In genomic region chr2:181568272-181569008, GRCm38 (mm10) we compare ENCODE assay signal across 7 mouse cellular contexts. TPM values are rescaled to one million over a fixed set of nuclear protein-coding genes. Genes with fewer than 3 reads are reported as not detected.
A peak's percentile ranks its signal among the peaks of the same experiment; 100 is the strongest.
DNase-seq lines count a peak whose midpoint lies in the region; ATAC-seq and TF ChIP-seq lines count a peak whose summit lies in the region.

No protein-coding gene starts in this region.

- ATAC-seq in kidney, postnatal 0 days (replicated peaks; ENCODE audit: low FRiP score, low read depth) = no peak; the same call in 1 of the 2 replicates
- no peak for ATAC-seq in kidney, embryonic 15.5 days (replicated peaks; ENCODE audit: low FRiP score)

- no peak overlapping the region for H3K4me2 ChIP-seq in kidney, postnatal 0 days (ENCODE audit: low read length)
- H3K4me2 ChIP-seq in kidney, embryonic 15.5 days = no peak overlapping the region

- peak; percentile 69 for DNase-seq in kidney, postnatal 0 days (ENCODE audit: low spot score)
- peak; percentile 68 for DNase-seq in MN1 (ENCODE audit: low spot score)
- peak; percentile 72 for DNase-seq in embryo, embryonic 10.5 days (ENCODE audit: low spot score)
- peak; percentile 81 for DNase-seq in kidney, postnatal 10 days
- peak; percentile 50 for DNase-seq in mesoderm, embryonic 11.5 days (ENCODE audit: low read depth, low spot score)
- DNase-seq in layer of hippocampus, adult 9-10 months (ENCODE audit: low spot score) = no peak

- H3K36me3 ChIP-seq in kidney, postnatal 0 days (ENCODE audit: insufficient read depth, low read length) = peaks cover 8% of the 10 kb centered on the region; the same call in 1 of the 2 replicates
- peaks cover 15% of the 10 kb centered on the region for H3K36me3 ChIP-seq in kidney, embryonic 15.5 days

- no peak overlapping the region for H3K4me3 ChIP-seq in kidney, postnatal 0 days (replicated peaks; ENCODE audit: low read depth, low read length)
- H3K4me3 ChIP-seq in kidney, embryonic 15.5 days (replicated peaks) = no peak overlapping the region

- no peaks in the 10 kb centered on the region for H3K4me1 ChIP-seq in kidney, postnatal 0 days (replicated peaks; ENCODE audit: insufficient read depth, low read length)
- no peaks in the 10 kb centered on the region for H3K4me1 ChIP-seq in kidney, embryonic 15.5 days

- WGBS in kidney, postnatal 0 days = 77% methylated on average over 7 of the region's 7 CpGs
- WGBS in kidney, embryonic 15.5 days = 82% methylated on average over 7 of the region's 7 CpGs

- no peaks in the 10 kb centered on the region for H3K27me3 ChIP-seq in kidney, postnatal 0 days (ENCODE audit: insufficient read depth, low read length)
- no peaks in the 10 kb centered on the region for H3K27me3 ChIP-seq in kidney, embryonic 15.5 days

- 0 out of 2 replicates have a peak, but pooled peaks cover 2% of the 10 kb centered on the region for H3K9me3 ChIP-seq in kidney, postnatal 0 days (replicated peaks; ENCODE audit: low read length)
- no peaks in the 10 kb centered on the region; the same call in 1 of the 2 replicates for H3K9me3 ChIP-seq in kidney, embryonic 15.5 days (replicated peaks)

- no peak overlapping the region for H3K27ac ChIP-seq in kidney, postnatal 0 days
- H3K27ac ChIP-seq in kidney, embryonic 15.5 days = no peak overlapping the region

- peak; percentile 76 for TF ChIP-seq CTCF in kidney, postnatal 0 days (IDR thresholded peaks at IDR 0.05; ENCODE audit: low read depth)

- no peak overlapping the region for H3K9ac ChIP-seq in kidney, postnatal 0 days (ENCODE audit: low read depth, low read length)
- no peak overlapping the region for H3K9ac ChIP-seq in kidney, embryonic 15.5 days

RNA-seq across cellular contexts. Expression of gene Uckl1, which starts 16.3 kb away (rescaled TPM):
- 45.6 and 46.5 TPM in 2 replicates for polyA plus RNA-seq in kidney, postnatal 0 days (2015; fragmentation: Nextera tagmentation; extraction: Ambion mirVana)
- polyA plus RNA-seq in kidney, embryonic 15.5 days (2015; fragmentation: Nextera tagmentation; extraction: Ambion mirVana) = 50.7 and 59.0 TPM in 2 replicates

RNA-seq across cellular contexts. Expression of gene Prpf6, which starts 23.2 kb away (rescaled TPM):
- 46.3 and 52.2 TPM in 2 replicates for polyA plus RNA-seq in kidney, postnatal 0 days (2015; fragmentation: Nextera tagmentation; extraction: Ambion mirVana)
- 67.4 and 69.5 TPM in 2 replicates for polyA plus RNA-seq in kidney, embryonic 15.5 days (2015; fragmentation: Nextera tagmentation; extraction: Ambion mirVana)

RNA-seq across cellular contexts. Expression of gene Zfp512b, which starts 24.2 kb away (rescaled TPM):
- 30.0 and 30.3 TPM in 2 replicates for polyA plus RNA-seq in kidney, postnatal 0 days (2015; fragmentation: Nextera tagmentation; extraction: Ambion mirVana)
- polyA plus RNA-seq in kidney, embryonic 15.5 days (2015; fragmentation: Nextera tagmentation; extraction: Ambion mirVana) = 43.1 and 51.6 TPM in 2 replicates

RNA-seq across cellular contexts. Expression of gene Samd10, which starts 30.6 kb away (rescaled TPM):
- polyA plus RNA-seq in kidney, postnatal 0 days (2015; fragmentation: Nextera tagmentation; extraction: Ambion mirVana) = 26.9 and 27.4 TPM in 2 replicates
- polyA plus RNA-seq in kidney, embryonic 15.5 days (2015; fragmentation: Nextera tagmentation; extraction: Ambion mirVana) = 24.6 and 26.3 TPM in 2 replicates

RNA-seq across cellular contexts. Expression of gene Dnajc5, which starts 48.2 kb away (rescaled TPM):
- 70.5 and 79.5 TPM in 2 replicates for polyA plus RNA-seq in kidney, postnatal 0 days (2015; fragmentation: Nextera tagmentation; extraction: Ambion mirVana)
- 84.4 and 88.6 TPM in 2 replicates for polyA plus RNA-seq in kidney, embryonic 15.5 days (2015; fragmentation: Nextera tagmentation; extraction: Ambion mirVana)
